Comparison of ENCODE assay signal across 8 mouse cellular contexts in the genomic region with DNA sequence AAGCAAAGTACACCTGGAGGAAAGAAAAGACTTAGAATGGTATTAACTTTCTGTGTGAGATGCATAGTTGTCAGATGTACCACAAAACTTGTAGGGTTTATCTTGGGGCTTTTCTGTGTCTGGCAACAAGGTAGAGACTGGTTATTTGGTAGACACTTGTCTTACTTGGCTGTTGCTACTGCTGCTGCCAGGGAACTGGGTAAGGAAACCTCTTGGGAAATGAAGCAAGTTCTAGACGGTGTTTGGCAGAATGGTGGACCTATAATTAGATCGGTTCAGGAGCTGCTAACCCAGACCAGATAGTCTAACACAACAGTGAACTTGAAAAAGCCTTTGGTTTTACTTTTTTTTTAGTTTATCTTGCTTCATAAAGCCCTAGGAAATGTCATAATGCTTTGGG. TPM values are rescaled to one million over a fixed set of nuclear protein-coding genes. Genes with fewer than 3 reads are reported as not detected.
DNase-seq lines count a peak whose midpoint lies in the region; ATAC-seq and TF ChIP-seq lines count a peak whose summit lies in the region.
"Had no signal": no experiment of that assay in that cellular context is flagged by ENCODE, and none has a peak within 500 bp of the region (broad histone marks: within the 10 kb centered on the region; RNA-seq: fewer than 3 reads in every experiment).

No protein-coding gene starts in this region.

- H3K4me1 ChIP-seq in E14TG2a.4 (replicated peaks; ENCODE audit: low read depth, low read length): peaks cover 65% of the 10 kb centered on the region
- H3K4me1 ChIP-seq in heart, embryonic 13.5 days: peaks cover 71% of the 10 kb centered on the region
- H3K4me1 ChIP-seq in liver, embryonic 14.5 days (replicated peaks; ENCODE audit: control insufficient read depth in 2 of 2, insufficient read depth in 2 of 2, low read length in 1 of 2): peaks cover 59 to 62% of the 10 kb centered on the region in 2 experiments

- DNase-seq in liver, embryonic 14.5 days (ENCODE audit: low read depth in 3 of 3, low spot score in 3 of 3): no peak
- DNase-seq in frontal cortex, postnatal 25 days (ENCODE audit: low spot score in 2 of 2): no peak
- DNase-seq in spleen, postnatal 10 days (ENCODE audit: low spot score in 2 of 2): no peak
- DNase-seq: layer of hippocampus, postnatal 36 days had no signal

- no peaks in the 10 kb centered on the region for H3K9me3 ChIP-seq in E14TG2a.4 (ENCODE audit: low read length)
- no peaks in the 10 kb centered on the region for H3K9me3 ChIP-seq in heart, embryonic 13.5 days
- H3K9me3 ChIP-seq in liver, embryonic 14.5 days (ENCODE audit: control insufficient read depth, low read length): no peaks in the 10 kb centered on the region

- H3K27ac ChIP-seq in heart, embryonic 13.5 days (replicated peaks): peak overlapping the region; percentile 98
- H3K27ac ChIP-seq in liver, embryonic 14.5 days: peak overlapping the region; percentile 86

- no peak for TF ChIP-seq EP300 in liver, embryonic 14.5 days (IDR thresholded peaks at IDR 0.05; ENCODE audit: low read depth)

- WGBS in heart, embryonic 13.5 days: 33% methylated on average over 2 of the region's 2 CpGs
- WGBS in liver, embryonic 14.5 days (ENCODE audit: insufficient replicate concordance): 60% methylated on average over 2 of the region's 2 CpGs

- peak overlapping the region; percentile 20 for H3ac ChIP-seq in C2C12 (ENCODE audit: control insufficient read depth, insufficient read length, low read depth)

- H3K4me3 ChIP-seq in C2C12 (ENCODE audit: insufficient read depth, poor library complexity, severe bottlenecking) (peak overlapping the region; percentile 92), E14TG2a.4 (replicated peaks; ENCODE audit: low read length) (peak overlapping the region; percentile 100)
- H3K4me3 ChIP-seq in heart, embryonic 13.5 days: peak overlapping the region; percentile 71
- H3K4me3 ChIP-seq in liver, embryonic 14.5 days (ENCODE audit: insufficient read depth in 1 of 2, low read depth in 2 of 2, low read length in 2 of 2): peak overlapping the region; percentile 31 to 81; a peak in 3 of 4 replicates

- H3K4me2 ChIP-seq in heart, embryonic 13.5 days: peak overlapping the region; percentile 83
- peak overlapping the region; percentile 80 for H3K4me2 ChIP-seq in liver, embryonic 14.5 days (ENCODE audit: low read depth)

- H3K79me3 ChIP-seq in C2C12 (ENCODE audit: low read depth): peaks cover 64% of the 10 kb centered on the region

- H3K79me2 ChIP-seq in C2C12 (ENCODE audit: control insufficient read depth, insufficient read depth): peaks cover 68% of the 10 kb centered on the region

- no peak for ATAC-seq in heart, embryonic 13.5 days (ENCODE audit: extremely low read depth, insufficient number of reproducible peaks, low FRiP score, low TSS enrichment)
- ATAC-seq in liver, embryonic 14.5 days (ENCODE audit: insufficient read depth): no peak
- ATAC-seq in erythroid progenitor cell, adult 5-6 weeks (replicated peaks; ENCODE audit: low FRiP score, poor library complexity, severe bottlenecking): no peak

- no peaks in the 10 kb centered on the region for H3K27me3 ChIP-seq in C2C12 (ENCODE audit: control insufficient read depth, insufficient read depth, insufficient read length)
- H3K27me3 ChIP-seq in E14TG2a.4 (ENCODE audit: insufficient read depth, low read length): no peaks in the 10 kb centered on the region
- no peaks in the 10 kb centered on the region for H3K27me3 ChIP-seq in heart, embryonic 13.5 days (replicated peaks)
- no peaks in the 10 kb centered on the region for H3K27me3 ChIP-seq in liver, embryonic 14.5 days (ENCODE audit: control insufficient read depth, insufficient read depth, low read length)

- H3K9ac ChIP-seq in heart, embryonic 13.5 days: peak overlapping the region; percentile 96
- peak overlapping the region; percentile 95 for H3K9ac ChIP-seq in liver, embryonic 14.5 days (replicated peaks)

- TF ChIP-seq CTCF in C2C12 (IDR thresholded peaks at IDR 0.05; ENCODE audit: control insufficient read depth, insufficient read depth, insufficient read length) (no peak), E14TG2a.4 (conservative IDR thresholded peaks at IDR 0.05; ENCODE audit: low read length) (no peak)
- no peak for TF ChIP-seq CTCF in liver, embryonic 14.5 days (IDR thresholded peaks at IDR 0.05; ENCODE audit: low read depth)

- H3K36me3 ChIP-seq in C2C12 (ENCODE audit: control insufficient read depth, insufficient read depth) (peaks cover 44% of the 10 kb centered on the region), E14TG2a.4 (ENCODE audit: insufficient read depth, low read length) (peaks cover 48% of the 10 kb centered on the region)
- H3K36me3 ChIP-seq in heart, embryonic 13.5 days: peaks cover 18% of the 10 kb centered on the region; the same call in 1 of the 2 replicates
- H3K36me3 ChIP-seq in liver, embryonic 14.5 days (replicated peaks; ENCODE audit: control insufficient read depth, insufficient read depth, low read depth): peaks cover 6% of the 10 kb centered on the region; the same call in 1 of the 2 replicates

TF ChIP-seq in C2C12, 6 proteins besides CTCF, POLR2A, EP300 and RAD21:
- TF ChIP-seq MYOD1 (IDR thresholded peaks at IDR 0.05; ENCODE audit: control insufficient read depth, insufficient read length, low read depth) (no peak), CEBPB (IDR thresholded peaks at IDR 0.05; ENCODE audit: low read depth) (no peak), USF1 (IDR thresholded peaks at IDR 0.05; ENCODE audit: low read depth) (no peak), MYOG (IDR thresholded peaks at IDR 0.05; ENCODE audit: control insufficient read depth, extremely low read depth, insufficient read length) (no peak), FOSL1 (IDR thresholded peaks at IDR 0.05; ENCODE audit: insufficient read depth, low read length, poor library complexity, severe bottlenecking) (no peak), MAX (IDR thresholded peaks at IDR 0.05) (no peak)

RNA-seq across cellular contexts. Expression of a gene that starts 1.4 kb away (rescaled TPM):
- polyA plus RNA-seq in C2C12 (2012; fragmentation: generic; extraction: Trizol): 212 TPM
- 396 and 409 TPM in 2 replicates for polyA plus RNA-seq in heart, embryonic 13.5 days (2015; fragmentation: Nextera tagmentation; extraction: Ambion mirVana)
- 71.6 and 80.5 TPM in 2 replicates for polyA plus RNA-seq in liver, embryonic 14.5 days (2012; rRNA removed)
- 117 and 126 TPM in 2 replicates for polyA plus RNA-seq in liver, embryonic 14.5 days (2014; fragmentation: Nextera tagmentation; extraction: Ambion mirVana)
- 92.3 and 106 TPM in 2 replicates for total RNA-seq in erythroid progenitor cell, adult 5-6 weeks (2015; ENCODE audit: low replicate concordance)
- total RNA-seq in erythroid progenitor cell, adult 5-6 weeks (2017; ENCODE audit: low replicate concordance): 58.9 and 60.6 TPM in 2 replicates

RNA-seq across cellular contexts. Expression of a gene that starts 16.7 kb away (rescaled TPM):
- 102 TPM for polyA plus RNA-seq in C2C12 (2012; fragmentation: generic; extraction: Trizol)
- polyA plus RNA-seq in heart, embryonic 13.5 days (2015; fragmentation: Nextera tagmentation; extraction: Ambion mirVana): 193 and 228 TPM in 2 replicates
- 23.8 and 38.8 TPM in 2 replicates for polyA plus RNA-seq in liver, embryonic 14.5 days (2012; rRNA removed)
- polyA plus RNA-seq in liver, embryonic 14.5 days (2014; fragmentation: Nextera tagmentation; extraction: Ambion mirVana): 92.7 and 98.3 TPM in 2 replicates
- 40.7 and 44.4 TPM in 2 replicates for total RNA-seq in erythroid progenitor cell, adult 5-6 weeks (2015; ENCODE audit: low replicate concordance)
- total RNA-seq in erythroid progenitor cell, adult 5-6 weeks (2017; ENCODE audit: low replicate concordance): 29.4 and 38.9 TPM in 2 replicates

RNA-seq across cellular contexts. Expression of a gene that starts 29.8 kb away (rescaled TPM):
- polyA plus RNA-seq in C2C12 (2012; fragmentation: generic; extraction: Trizol): 13.7 TPM
- 11.8 and 12.6 TPM in 2 replicates for polyA plus RNA-seq in heart, embryonic 13.5 days (2015; fragmentation: Nextera tagmentation; extraction: Ambion mirVana)
- 6.5 and 7.7 TPM in 2 replicates for polyA plus RNA-seq in liver, embryonic 14.5 days (2012; rRNA removed)
- polyA plus RNA-seq in liver, embryonic 14.5 days (2014; fragmentation: Nextera tagmentation; extraction: Ambion mirVana): 4.7 and 5.0 TPM in 2 replicates
- total RNA-seq in erythroid progenitor cell, adult 5-6 weeks (2015; ENCODE audit: low replicate concordance): 1.1 and 14.3 TPM in 2 replicates
- total RNA-seq in erythroid progenitor cell, adult 5-6 weeks (2017; ENCODE audit: low replicate concordance): 2.3 and 3.3 TPM in 2 replicates

RNA-seq across cellular contexts. Expression of a gene that starts 35.8 kb away (rescaled TPM):
- polyA plus RNA-seq in C2C12 (2012; fragmentation: generic; extraction: Trizol): 5.0 TPM
- 24.9 and 25.7 TPM in 2 replicates for polyA plus RNA-seq in heart, embryonic 13.5 days (2015; fragmentation: Nextera tagmentation; extraction: Ambion mirVana)
- polyA plus RNA-seq in liver, embryonic 14.5 days (2012; rRNA removed): 11.5 and 13.3 TPM in 2 replicates
- polyA plus RNA-seq in liver, embryonic 14.5 days (2014; fragmentation: Nextera tagmentation; extraction: Ambion mirVana): 10.1 and 11.5 TPM in 2 replicates
- 34.8 and 42.9 TPM in 2 replicates for total RNA-seq in erythroid progenitor cell, adult 5-6 weeks (2015; ENCODE audit: low replicate concordance)
- total RNA-seq in erythroid progenitor cell, adult 5-6 weeks (2017; ENCODE audit: low replicate concordance): 27.0 and 27.5 TPM in 2 replicates

RNA-seq across cellular contexts. Expression of a gene that starts 38.0 kb away (rescaled TPM):
- polyA plus RNA-seq in C2C12 (2012; fragmentation: generic; extraction: Trizol): 35.9 TPM
- 8.8 and 9.4 TPM in 2 replicates for polyA plus RNA-seq in heart, embryonic 13.5 days (2015; fragmentation: Nextera tagmentation; extraction: Ambion mirVana)
- polyA plus RNA-seq in liver, embryonic 14.5 days (2012; rRNA removed): 7.4 and 7.7 TPM in 2 replicates
- polyA plus RNA-seq in liver, embryonic 14.5 days (2014; fragmentation: Nextera tagmentation; extraction: Ambion mirVana): 4.3 and 5.5 TPM in 2 replicates
- total RNA-seq in erythroid progenitor cell, adult 5-6 weeks (2015; ENCODE audit: low replicate concordance): 11.9 and 20.5 TPM in 2 replicates
- total RNA-seq in erythroid progenitor cell, adult 5-6 weeks (2017; ENCODE audit: low replicate concordance): 4.4 and 10.2 TPM in 2 replicates
